In the genomic region with DNA sequence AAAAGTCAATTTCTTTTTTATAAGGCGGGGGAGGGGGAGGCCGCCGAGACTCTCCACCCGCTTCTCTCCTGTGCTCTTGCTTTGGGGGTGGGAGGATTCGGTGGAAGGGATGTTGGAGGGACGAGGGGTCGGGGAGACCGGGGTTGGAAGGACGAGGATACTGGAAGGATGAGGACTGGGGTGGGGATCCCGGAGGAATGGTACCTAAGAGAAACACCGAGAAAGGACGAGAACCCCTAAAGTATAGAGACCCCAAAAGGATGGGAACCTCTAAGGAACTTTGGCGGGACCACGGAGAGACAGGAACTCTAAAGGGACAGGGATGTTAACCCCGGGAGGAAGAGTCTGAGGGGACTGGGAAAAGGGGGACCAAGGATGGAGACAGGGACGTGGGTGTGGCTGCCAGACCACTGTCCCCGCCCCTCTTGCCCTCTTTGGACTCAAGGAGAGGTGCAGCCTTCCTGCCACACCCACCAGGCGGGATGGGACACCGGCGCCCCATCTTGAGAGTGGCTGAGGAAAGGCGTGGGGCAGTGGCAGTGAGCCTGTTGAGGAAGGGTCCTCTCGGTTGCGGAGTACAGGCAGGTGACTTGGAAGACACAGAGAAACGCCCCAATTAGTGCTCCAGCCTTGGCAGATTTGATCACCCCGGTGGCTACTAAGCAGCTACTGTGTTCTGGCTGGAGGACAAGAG, we compare ENCODE assay signal across 9 mouse cellular contexts. TPM values are rescaled to one million over a fixed set of nuclear protein-coding genes. Genes with fewer than 3 reads are reported as not detected.
DNase-seq lines count a peak whose midpoint lies in the region; ATAC-seq and TF ChIP-seq lines count a peak whose summit lies in the region.
"Had no signal": no experiment of that assay in that cellular context is flagged by ENCODE, and none has a peak within 500 bp of the region (broad histone marks: within the 10 kb centered on the region; RNA-seq: fewer than 3 reads in every experiment).

No protein-coding gene starts in this region.

- 2% methylated on average over 25 of the region's 25 CpGs for WGBS in kidney, postnatal 0 days
- 1% methylated on average over 25 of the region's 25 CpGs for WGBS in embryonic facial prominence, embryonic 14.5 days
- under 1% methylated on average over 25 of the region's 25 CpGs for WGBS in limb, embryonic 12.5 days
- under 1% methylated on average over 25 of the region's 25 CpGs for WGBS in neural tube, embryonic 15.5 days

- H3K4me3 ChIP-seq in kidney, postnatal 0 days (replicated peaks; ENCODE audit: low read depth, low read length): peak overlapping the region; percentile 28
- peak overlapping the region; percentile 30 for H3K4me3 ChIP-seq in embryonic facial prominence, embryonic 14.5 days (ENCODE audit: low read depth, low read length)
- H3K4me3 ChIP-seq in limb, embryonic 12.5 days (replicated peaks): peak overlapping the region; percentile 31
- peak overlapping the region; percentile 18; the same call in 1 of the 2 replicates for H3K4me3 ChIP-seq in neural tube, embryonic 15.5 days (replicated peaks)

- H3K4me2 ChIP-seq in kidney, postnatal 0 days (ENCODE audit: low read length): peak overlapping the region; percentile 52
- peak overlapping the region; percentile 50 for H3K4me2 ChIP-seq in embryonic facial prominence, embryonic 14.5 days (ENCODE audit: low read depth, low read length)
- H3K4me2 ChIP-seq in limb, embryonic 12.5 days: peak overlapping the region; percentile 52
- peak overlapping the region; percentile 44 for H3K4me2 ChIP-seq in neural tube, embryonic 15.5 days

- no peak for TF ChIP-seq CTCF in kidney, postnatal 0 days (IDR thresholded peaks at IDR 0.05; ENCODE audit: low read depth)

- no peaks in the 10 kb centered on the region for H3K36me3 ChIP-seq in kidney, postnatal 0 days (ENCODE audit: insufficient read depth, low read length)
- no peaks in the 10 kb centered on the region for H3K36me3 ChIP-seq in embryonic facial prominence, embryonic 14.5 days (ENCODE audit: control insufficient read depth, insufficient read depth, low read length)
- H3K36me3 ChIP-seq in limb, embryonic 12.5 days: no peaks in the 10 kb centered on the region
- H3K36me3 ChIP-seq in neural tube, embryonic 15.5 days: no peaks in the 10 kb centered on the region

- no peak overlapping the region for H3K9ac ChIP-seq in kidney, postnatal 0 days (ENCODE audit: low read depth, low read length)
- H3K9ac ChIP-seq in embryonic facial prominence, embryonic 14.5 days (ENCODE audit: low read depth, low read length): no peak overlapping the region
- H3K9ac ChIP-seq in limb, embryonic 12.5 days (replicated peaks): no peak overlapping the region
- H3K9ac ChIP-seq in neural tube, embryonic 15.5 days (replicated peaks): no peak overlapping the region

- ATAC-seq in kidney, postnatal 0 days (replicated peaks; ENCODE audit: low FRiP score, low read depth): no peak; the same call in 1 of the 2 replicates
- no peak for ATAC-seq in embryonic facial prominence, embryonic 14.5 days (ENCODE audit: low read depth)
- no peak for ATAC-seq in limb, embryonic 12.5 days (ENCODE audit: insufficient number of reproducible peaks, insufficient read depth, low FRiP score, low TSS enrichment, low read depth)
- ATAC-seq in neural tube, embryonic 15.5 days (ENCODE audit: low FRiP score): no peak

- H3K27me3 ChIP-seq in kidney, postnatal 0 days (ENCODE audit: insufficient read depth, low read length): peaks cover 84% of the 10 kb centered on the region
- peaks cover 93% of the 10 kb centered on the region for H3K27me3 ChIP-seq in embryonic facial prominence, embryonic 14.5 days (replicated peaks; ENCODE audit: control insufficient read depth, insufficient read depth, low read length)
- H3K27me3 ChIP-seq in limb, embryonic 12.5 days: peaks cover 99% of the 10 kb centered on the region
- H3K27me3 ChIP-seq in neural tube, embryonic 15.5 days (replicated peaks): peaks cover 93% of the 10 kb centered on the region

- no peak for DNase-seq in kidney, postnatal 0 days (ENCODE audit: low spot score)
- DNase-seq in kidney, adult 18-20 months: no peak
- DNase-seq in embryonic facial prominence, embryonic 14.5 days (ENCODE audit: low spot score): no peak
- DNase-seq in layer of hippocampus, adult 11-12 months (ENCODE audit: low spot score): no peak
- no peak for DNase-seq in cerebellum, postnatal 36 days
- no peak for DNase-seq in gastrocnemius, adult 8-10 months (ENCODE audit: low spot score in 2 of 2)

- H3K9me3 ChIP-seq in kidney, postnatal 0 days (replicated peaks; ENCODE audit: low read length): no peaks in the 10 kb centered on the region
- H3K9me3 ChIP-seq in embryonic facial prominence, embryonic 14.5 days (ENCODE audit: control insufficient read depth, low read length): no peaks in the 10 kb centered on the region
- no peaks in the 10 kb centered on the region for H3K9me3 ChIP-seq in limb, embryonic 12.5 days
- H3K9me3 ChIP-seq in neural tube, embryonic 15.5 days (replicated peaks): no peaks in the 10 kb centered on the region

- H3K4me1 ChIP-seq in kidney, postnatal 0 days (replicated peaks; ENCODE audit: insufficient read depth, low read length): no peaks in the 10 kb centered on the region; the same call in 1 of the 2 replicates
- no peaks in the 10 kb centered on the region for H3K4me1 ChIP-seq in embryonic facial prominence, embryonic 14.5 days (ENCODE audit: control insufficient read depth, insufficient read depth, low read length)
- peaks cover 11% of the 10 kb centered on the region for H3K4me1 ChIP-seq in limb, embryonic 12.5 days (replicated peaks)
- H3K4me1 ChIP-seq in neural tube, embryonic 15.5 days: peaks cover 11% of the 10 kb centered on the region

- no peak overlapping the region for H3K27ac ChIP-seq in kidney, postnatal 0 days
- H3K27ac ChIP-seq in embryonic facial prominence, embryonic 14.5 days (replicated peaks; ENCODE audit: low read depth, low read length): no peak overlapping the region
- no peak overlapping the region for H3K27ac ChIP-seq in limb, embryonic 12.5 days
- H3K27ac ChIP-seq in neural tube, embryonic 15.5 days (replicated peaks): no peak overlapping the region

RNA-seq across cellular contexts. Expression of gene Ostm1, which starts 8.5 kb away (rescaled TPM):
- polyA plus RNA-seq in kidney, postnatal 0 days (2015; fragmentation: Nextera tagmentation; extraction: Ambion mirVana): 26.6 and 27.9 TPM in 2 replicates
- polyA plus RNA-seq in embryonic facial prominence, embryonic 14.5 days (2014; fragmentation: Nextera tagmentation; extraction: Ambion mirVana): 13.0 and 13.8 TPM in 2 replicates
- 9.0 and 9.1 TPM in 2 replicates for polyA plus RNA-seq in limb, embryonic 12.5 days (2016; fragmentation: Nextera tagmentation; extraction: Ambion mirVana)
- polyA plus RNA-seq in neural tube, embryonic 15.5 days (2015; fragmentation: Nextera tagmentation; extraction: Ambion mirVana): 33.7 and 36.1 TPM in 2 replicates
- 10 to 100 TPM; 18.6 to 21.5 (median 20.9) TPM for total RNA-seq in gastrocnemius, adult 8-10 months (2022)

RNA-seq across cellular contexts. Expression of gene Nr2e1, which starts 8.7 kb away (rescaled TPM):
- not detected in 2 replicates for polyA plus RNA-seq in kidney, postnatal 0 days (2015; fragmentation: Nextera tagmentation; extraction: Ambion mirVana)
- 1.4 and 1.8 TPM in 2 replicates for polyA plus RNA-seq in embryonic facial prominence, embryonic 14.5 days (2014; fragmentation: Nextera tagmentation; extraction: Ambion mirVana)
- polyA plus RNA-seq in limb, embryonic 12.5 days (2016; fragmentation: Nextera tagmentation; extraction: Ambion mirVana): not detected in 2 replicates
- not detected in 2 replicates for polyA plus RNA-seq in neural tube, embryonic 15.5 days (2015; fragmentation: Nextera tagmentation; extraction: Ambion mirVana)
- not detected for total RNA-seq in gastrocnemius, adult 8-10 months (2022)
- total RNA-seq: liver, adult 2 months had no signal
- polyA plus RNA-seq: liver, adult 2 months had no signal
